Mouse (Mus musculus): ENCODE data around the gene Atxn7l1. TPM values are rescaled to one million over a fixed set of nuclear protein-coding genes. Genes with fewer than 3 reads are reported as not detected.

The Atxn7l1 gene
- polyA plus RNA-seq, 1 experiment from 2014 or later = 11.4 TPM

DNA sequence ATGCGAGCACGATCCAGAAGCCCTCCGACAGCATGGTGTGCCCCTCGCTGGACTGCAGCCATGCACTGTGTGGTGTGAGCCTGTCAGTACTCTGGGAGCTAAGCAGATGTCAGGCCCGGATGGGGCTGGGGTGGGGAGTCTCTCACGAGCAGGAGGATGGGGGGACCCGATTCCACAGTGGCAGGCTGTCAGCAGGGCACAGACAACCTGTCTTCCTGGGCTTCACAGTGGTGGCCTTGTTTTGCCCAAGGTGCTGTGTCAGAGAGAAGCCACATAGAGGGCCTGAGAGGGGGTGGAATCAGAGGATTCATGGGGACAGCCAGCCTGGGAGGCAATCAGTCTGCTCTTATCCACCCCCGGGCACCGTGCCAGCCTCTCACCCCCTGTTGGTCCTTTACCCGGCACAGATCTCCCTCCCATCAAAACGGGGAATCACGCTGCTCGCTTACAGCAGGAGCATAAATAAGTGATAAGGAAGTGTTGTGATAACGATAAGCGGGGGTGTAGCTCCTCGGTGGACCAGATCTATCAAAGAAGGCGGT is 193.9 kb downstream of the Atxn7l1 start:
- Histone ChIP-seq H3K27me3 (replicated peaks) (peaks cover 37% of the 10 kb centered on the region), H3K4me3 (no peak overlapping the region), H3K9me3 (replicated peaks) (no peaks in the 10 kb centered on the region), H3K9ac (no peak overlapping the region), H3K4me2 (peak overlapping the region; percentile 5), H3K27ac (ENCODE audit: poor library complexity, severe bottlenecking) (no peak overlapping the region), H3K4me1 (replicated peaks) (peaks cover 53% of the 10 kb centered on the region), H3K36me3 (no peaks in the 10 kb centered on the region)
- no peak for ATAC-seq (ENCODE audit: insufficient number of reproducible peaks, low FRiP score)
- WGBS = 29% methylated on average over 17 of the region's 17 CpGs

DNA sequence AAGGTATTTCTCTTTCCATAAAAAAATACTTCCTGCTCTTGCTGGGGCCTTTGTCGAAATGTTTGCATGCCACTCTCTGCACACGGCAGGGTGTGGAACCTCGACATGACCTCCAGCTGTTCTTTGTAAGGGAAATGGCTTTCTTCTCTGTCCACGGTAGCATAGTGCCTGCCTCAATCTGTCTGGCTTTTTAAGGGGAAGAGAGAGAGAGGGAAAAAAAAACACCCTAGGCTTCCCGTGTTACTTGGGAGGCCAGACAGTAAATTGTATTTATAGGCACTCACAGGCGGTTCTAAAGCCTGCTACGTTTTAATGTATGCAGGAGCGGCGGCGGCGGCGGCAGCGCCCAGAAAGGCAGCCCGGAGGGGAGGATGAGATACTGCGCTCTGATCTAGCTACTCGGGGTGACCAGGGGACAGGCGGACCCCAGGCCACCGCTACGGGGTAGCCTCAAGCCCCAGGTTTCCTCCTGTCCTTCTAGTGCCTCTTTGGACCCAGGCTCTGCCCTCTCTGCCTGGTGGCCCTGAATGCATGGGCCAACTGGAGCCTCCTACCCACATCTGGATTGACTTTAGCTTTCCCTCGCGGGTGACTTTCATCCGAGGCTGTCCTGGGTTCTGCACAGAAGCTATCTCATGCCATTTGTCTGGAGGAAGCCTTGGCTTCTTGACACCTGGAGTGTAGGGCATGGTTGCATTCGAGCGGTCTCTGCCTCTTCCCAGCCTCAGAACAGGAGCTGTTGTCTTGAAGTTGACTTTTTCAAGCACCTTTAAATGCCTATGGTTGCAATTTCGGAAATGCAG is 197.7 kb downstream of the Atxn7l1 start:
- Histone ChIP-seq H3K9ac (peak overlapping the region; percentile 41; the same call in 1 of the 2 replicates), H3K36me3 (peaks cover 12% of the 10 kb centered on the region), H3K4me2 (peak overlapping the region; percentile 71), H3K9me3 (replicated peaks) (peaks cover 7% of the 10 kb centered on the region), H3K27me3 (replicated peaks) (peaks cover 30% of the 10 kb centered on the region), H3K27ac (ENCODE audit: poor library complexity, severe bottlenecking) (peak overlapping the region; percentile 49; the same call in 1 of the 2 replicates), H3K4me3 (peak overlapping the region; percentile 20), H3K4me1 (replicated peaks) (peaks cover 55% of the 10 kb centered on the region)
- no peak for ATAC-seq (ENCODE audit: insufficient number of reproducible peaks, low FRiP score)
- 6% methylated on average over 25 of the region's 25 CpGs for WGBS

DNA sequence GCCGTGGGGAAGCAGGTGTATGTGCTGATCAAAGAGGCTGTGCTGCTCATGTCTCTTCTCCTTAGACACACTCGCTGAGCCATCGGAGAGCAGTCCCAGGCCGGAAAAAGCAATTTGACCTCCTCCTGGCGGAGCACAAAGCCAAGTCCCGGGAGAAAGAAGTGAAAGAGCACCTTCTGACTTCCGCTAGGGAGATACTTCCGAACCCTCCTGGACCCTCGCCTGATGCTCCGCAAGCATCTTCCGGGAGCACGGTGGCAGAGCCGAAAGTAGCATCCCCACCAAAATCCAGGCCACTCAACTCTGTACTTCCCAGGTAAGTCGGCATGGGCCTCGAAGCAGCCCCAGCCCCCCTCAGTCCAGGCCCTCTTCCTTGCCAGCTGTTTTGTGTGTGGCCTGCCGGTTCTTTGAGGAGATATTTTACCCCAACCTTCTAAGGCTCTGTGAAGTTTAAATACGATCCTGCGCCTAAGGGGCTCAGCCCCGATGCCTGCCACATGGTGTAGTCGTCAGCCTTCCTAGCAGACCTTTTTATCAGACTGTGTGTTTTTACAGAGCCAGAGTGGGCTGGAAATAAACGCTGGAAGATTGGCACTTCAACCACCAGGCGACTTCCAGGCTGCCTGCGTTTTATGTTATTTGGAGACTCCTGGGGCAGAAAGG is 198.4 kb downstream of the Atxn7l1 start:
- Histone ChIP-seq H3K4me2 (peak overlapping the region; percentile 71), H3K27ac (ENCODE audit: poor library complexity, severe bottlenecking) (peak overlapping the region; percentile 36; the same call in 1 of the 2 replicates), H3K36me3 (peaks cover 14% of the 10 kb centered on the region), H3K9ac (peak overlapping the region; percentile 11), H3K4me3 (peak overlapping the region; percentile 20), H3K9me3 (replicated peaks) (peaks cover 9% of the 10 kb centered on the region), H3K4me1 (replicated peaks) (peaks cover 47% of the 10 kb centered on the region), H3K27me3 (replicated peaks) (peaks cover 23% of the 10 kb centered on the region)
- WGBS = 19% methylated on average over 23 of the region's 23 CpGs
- ATAC-seq (ENCODE audit: insufficient number of reproducible peaks, low FRiP score) = peak; percentile 49; the same call in 1 of the 2 replicates

DNA sequence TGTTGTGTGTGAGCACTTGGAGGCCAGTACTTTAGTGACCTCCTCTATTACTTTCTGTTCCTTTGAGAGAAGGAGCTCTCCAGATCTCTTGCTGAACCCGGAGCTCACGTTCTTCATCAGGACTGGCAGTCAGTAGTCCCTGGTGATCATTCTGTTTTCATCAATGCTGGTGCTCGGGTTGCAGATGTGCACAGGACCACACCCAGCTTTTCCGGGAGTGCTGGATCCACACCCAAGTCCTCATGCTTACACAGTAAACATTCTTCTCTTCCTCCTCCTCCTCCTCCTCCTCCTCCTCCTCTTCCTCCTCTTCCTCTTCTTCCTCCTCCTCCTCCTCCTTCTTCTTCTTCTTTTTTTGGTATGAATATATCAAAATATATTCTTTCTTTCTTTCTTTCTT is 205.2 kb downstream of the Atxn7l1 start:
- H3K9me3 ChIP-seq (replicated peaks) = peaks cover 9% of the 10 kb centered on the region
- no peak overlapping the region for H3K9ac ChIP-seq
- H3K4me2 ChIP-seq = no peak overlapping the region
- no peak for ATAC-seq (ENCODE audit: insufficient number of reproducible peaks, low FRiP score)
- 58% methylated on average over 4 of the region's 4 CpGs for WGBS
- no peaks in the 10 kb centered on the region for H3K4me1 ChIP-seq (replicated peaks)
- no peak overlapping the region for H3K27ac ChIP-seq (ENCODE audit: poor library complexity, severe bottlenecking)
- no peak overlapping the region for H3K4me3 ChIP-seq
- no peaks in the 10 kb centered on the region for H3K27me3 ChIP-seq (replicated peaks)
- H3K36me3 ChIP-seq = peaks cover 21% of the 10 kb centered on the region

DNA sequence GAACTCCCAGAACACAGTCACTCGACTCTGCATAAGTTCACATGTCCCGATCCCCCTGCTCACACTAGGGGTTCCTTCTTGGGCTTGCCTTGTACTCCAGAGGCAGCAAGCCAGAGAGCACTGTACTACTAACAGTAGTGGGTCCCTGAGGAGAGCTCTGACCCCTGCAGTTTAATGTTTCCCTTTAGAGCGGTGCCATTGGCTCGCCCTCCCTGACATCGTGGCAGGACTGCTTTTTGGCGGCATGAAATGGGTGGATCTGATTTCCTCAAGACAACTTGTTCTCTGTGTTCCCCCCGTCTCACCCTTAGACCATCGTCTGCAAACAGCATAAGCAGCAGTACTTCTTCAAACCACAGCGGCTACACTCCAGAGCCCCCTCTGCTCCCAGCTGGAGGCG is 210.9 kb downstream of the Atxn7l1 start:
- Histone ChIP-seq H3K4me1 (replicated peaks) (peaks cover 12% of the 10 kb centered on the region), H3K4me2 (no peak overlapping the region), H3K9ac (no peak overlapping the region), H3K27me3 (replicated peaks) (no peaks in the 10 kb centered on the region), H3K9me3 (replicated peaks) (no peaks in the 10 kb centered on the region), H3K27ac (ENCODE audit: poor library complexity, severe bottlenecking) (no peak overlapping the region), H3K36me3 (peaks cover 9% of the 10 kb centered on the region), H3K4me3 (no peak overlapping the region)
- WGBS = 90% methylated on average over 10 of the region's 10 CpGs
- no peak for ATAC-seq (ENCODE audit: insufficient number of reproducible peaks, low FRiP score)

DNA sequence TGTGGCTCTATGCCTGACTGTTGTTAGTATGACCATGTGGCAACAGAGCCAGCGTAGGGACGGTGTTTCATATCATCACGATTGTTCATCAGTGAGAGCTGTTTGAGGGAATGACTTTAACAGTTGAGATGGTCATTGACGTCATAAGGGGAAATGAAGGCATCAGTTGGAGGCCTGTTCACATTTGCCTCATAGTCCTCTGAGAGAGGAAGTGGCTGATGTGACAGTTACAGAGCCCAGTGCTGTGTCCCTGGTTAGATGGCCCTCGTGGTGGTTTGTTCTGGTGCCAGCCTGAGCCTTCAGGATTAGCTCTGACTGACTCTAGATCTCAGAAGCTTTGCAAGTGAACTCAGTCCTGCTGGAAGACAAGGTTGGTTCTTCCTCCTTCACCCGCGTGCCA is 211.7 kb downstream of the Atxn7l1 start:
- Histone ChIP-seq H3K27ac (ENCODE audit: poor library complexity, severe bottlenecking) (no peak overlapping the region), H3K36me3 (peaks cover 9% of the 10 kb centered on the region), H3K4me3 (no peak overlapping the region), H3K4me2 (no peak overlapping the region), H3K27me3 (replicated peaks) (no peaks in the 10 kb centered on the region), H3K9me3 (replicated peaks) (no peaks in the 10 kb centered on the region), H3K9ac (no peak overlapping the region), H3K4me1 (replicated peaks) (peaks cover 12% of the 10 kb centered on the region)
- 91% methylated on average over 7 of the region's 7 CpGs for WGBS
- ATAC-seq (ENCODE audit: insufficient number of reproducible peaks, low FRiP score) = no peak

DNA sequence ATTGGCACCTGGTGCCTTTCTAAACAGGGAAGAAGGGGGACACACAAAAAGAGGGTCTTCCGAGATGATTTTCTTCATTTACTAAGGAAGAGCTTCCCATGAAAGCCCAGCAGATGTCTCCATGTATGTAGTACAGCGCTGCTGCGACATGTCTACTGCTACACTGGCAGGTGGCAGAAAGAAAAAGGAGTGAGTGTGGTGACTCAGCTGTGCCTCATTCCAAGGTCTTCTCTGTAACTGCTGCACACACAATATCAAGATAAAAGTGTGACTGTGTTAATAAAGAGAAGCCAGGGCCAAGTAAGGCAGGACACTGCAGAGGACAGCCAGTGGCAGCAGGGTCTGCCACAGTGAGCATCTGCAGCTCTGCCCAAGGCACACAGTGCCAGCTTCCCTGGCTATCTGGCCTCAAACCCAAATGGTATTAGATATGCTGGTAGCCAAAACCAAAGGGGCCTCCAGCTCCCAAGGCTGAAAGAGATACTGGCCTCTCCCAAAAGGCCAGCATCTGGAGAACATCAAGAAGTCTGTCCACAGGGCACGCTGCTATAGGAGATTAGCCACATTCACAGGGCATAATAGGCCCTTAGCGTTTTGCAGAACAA is 212.5 kb downstream of the Atxn7l1 start:
- no peak overlapping the region for H3K27ac ChIP-seq (ENCODE audit: poor library complexity, severe bottlenecking)
- H3K9ac ChIP-seq = no peak overlapping the region
- no peak for ATAC-seq (ENCODE audit: insufficient number of reproducible peaks, low FRiP score)
- peaks cover 12% of the 10 kb centered on the region for H3K4me1 ChIP-seq (replicated peaks)
- H3K4me2 ChIP-seq = no peak overlapping the region
- H3K4me3 ChIP-seq = no peak overlapping the region
- H3K27me3 ChIP-seq (replicated peaks) = no peaks in the 10 kb centered on the region
- no peaks in the 10 kb centered on the region for H3K9me3 ChIP-seq (replicated peaks)
- 73% methylated on average over 5 of the region's 5 CpGs for WGBS
- H3K36me3 ChIP-seq = peaks cover 9% of the 10 kb centered on the region

DNA sequence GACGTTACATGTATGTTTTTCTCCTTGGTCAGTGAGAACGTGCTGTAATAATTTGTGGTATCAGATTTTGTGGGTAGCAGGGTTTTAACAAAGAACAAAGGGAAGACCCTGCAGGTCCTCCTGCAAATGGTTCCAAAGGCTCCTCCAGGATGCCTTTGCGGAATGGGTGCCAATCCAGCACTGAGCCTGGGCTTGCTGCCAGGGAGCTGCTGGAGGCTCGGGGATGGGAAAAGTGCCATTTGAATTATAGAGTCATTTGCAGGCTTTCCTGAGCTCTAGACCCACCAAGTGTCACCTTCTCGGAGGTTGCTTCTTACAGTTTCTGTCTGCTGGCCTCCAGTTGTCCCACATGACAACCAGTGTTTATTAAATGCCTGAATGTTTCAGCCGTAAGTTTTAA is 213.2 kb downstream of the Atxn7l1 start:
- Histone ChIP-seq H3K9ac (no peak overlapping the region), H3K27ac (ENCODE audit: poor library complexity, severe bottlenecking) (no peak overlapping the region), H3K4me2 (no peak overlapping the region), H3K36me3 (peaks cover 9% of the 10 kb centered on the region), H3K9me3 (replicated peaks) (no peaks in the 10 kb centered on the region), H3K27me3 (replicated peaks) (no peaks in the 10 kb centered on the region), H3K4me3 (no peak overlapping the region), H3K4me1 (replicated peaks) (peaks cover 12% of the 10 kb centered on the region)
- ATAC-seq (ENCODE audit: insufficient number of reproducible peaks, low FRiP score) = no peak
- WGBS = 64% methylated on average over 6 of the region's 6 CpGs

DNA sequence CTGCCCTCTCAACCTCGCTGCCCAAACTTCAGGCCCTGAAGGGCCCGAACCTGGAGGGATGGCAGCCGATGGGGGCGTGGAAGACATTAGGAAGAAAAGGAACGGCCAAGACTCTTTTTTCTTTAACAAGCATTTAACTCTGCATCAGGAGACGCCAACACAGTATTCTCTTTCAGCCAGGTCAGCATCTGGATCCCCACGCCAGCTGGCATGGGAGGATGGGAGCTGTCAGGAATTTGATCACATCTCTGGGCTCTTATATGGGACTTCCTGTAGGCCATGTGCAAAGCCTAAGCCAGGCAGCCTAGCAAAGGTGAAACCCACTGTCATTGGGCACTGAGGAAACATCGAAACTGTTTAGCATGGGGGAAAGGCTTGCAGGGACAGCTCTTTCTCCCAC is 217.0 kb downstream of the Atxn7l1 start:
- Histone ChIP-seq H3K9ac (no peak overlapping the region), H3K36me3 (0 out of 2 replicates have a peak, but pooled peaks cover 10% of the 10 kb centered on the region), H3K4me2 (no peak overlapping the region), H3K27ac (ENCODE audit: poor library complexity, severe bottlenecking) (no peak overlapping the region), H3K4me1 (replicated peaks) (peaks cover 12% of the 10 kb centered on the region), H3K9me3 (replicated peaks) (no peaks in the 10 kb centered on the region), H3K4me3 (no peak overlapping the region), H3K27me3 (replicated peaks) (no peaks in the 10 kb centered on the region)
- WGBS = 81% methylated on average over 8 of the region's 8 CpGs
- ATAC-seq (ENCODE audit: insufficient number of reproducible peaks, low FRiP score) = no peak

DNA sequence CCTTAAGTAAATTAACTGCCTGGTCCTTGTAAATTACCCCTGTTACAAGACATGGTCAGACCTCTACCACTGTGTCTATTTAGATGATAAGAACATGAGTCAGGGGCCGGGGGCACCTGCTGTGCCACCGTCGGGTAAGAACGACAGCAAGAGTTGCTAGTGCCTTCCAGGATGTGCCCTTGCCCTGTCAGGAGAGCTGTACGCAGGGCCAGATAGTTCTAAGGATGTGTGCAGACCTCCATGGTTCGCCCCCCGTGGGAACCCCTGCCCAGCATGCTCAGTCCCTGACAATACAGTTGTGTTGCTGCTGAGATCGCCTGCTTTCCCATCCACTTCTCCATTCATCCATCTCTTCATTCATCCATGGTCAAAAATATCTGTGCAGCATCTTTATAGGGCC is 217.6 kb downstream of the Atxn7l1 start:
- no peak for ATAC-seq (ENCODE audit: insufficient number of reproducible peaks, low FRiP score)
- WGBS = 88% methylated on average over 8 of the region's 8 CpGs
- Histone ChIP-seq H3K9ac (no peak overlapping the region), H3K36me3 (0 out of 2 replicates have a peak, but pooled peaks cover 8% of the 10 kb centered on the region), H3K9me3 (replicated peaks) (no peaks in the 10 kb centered on the region), H3K4me2 (no peak overlapping the region), H3K4me3 (no peak overlapping the region), H3K27me3 (replicated peaks) (no peaks in the 10 kb centered on the region), H3K27ac (ENCODE audit: poor library complexity, severe bottlenecking) (no peak overlapping the region), H3K4me1 (replicated peaks) (peaks cover 8% of the 10 kb centered on the region)

DNA sequence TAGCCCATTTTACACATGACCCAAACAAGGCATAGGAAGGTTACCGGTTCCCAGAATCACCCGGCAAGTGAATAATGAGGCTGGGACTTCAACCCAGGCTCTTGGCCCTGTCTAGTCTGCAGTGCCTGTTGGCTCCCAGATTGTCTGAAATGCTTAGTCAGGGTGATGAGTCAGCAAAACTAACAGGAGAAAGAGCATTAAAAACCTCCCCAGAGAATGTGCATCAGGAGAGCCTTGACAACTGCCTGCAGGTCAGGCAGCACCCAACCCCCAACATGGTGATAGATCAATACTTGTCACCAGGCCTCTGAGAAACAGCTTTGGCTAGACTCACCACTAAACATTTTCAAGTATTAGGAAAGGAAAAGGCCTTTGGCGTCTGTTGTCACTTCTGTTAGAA is 222.1 kb downstream of the Atxn7l1 start:
- no peak overlapping the region for H3K9ac ChIP-seq
- H3K4me1 ChIP-seq (replicated peaks) = no peaks in the 10 kb centered on the region
- no peak overlapping the region for H3K4me3 ChIP-seq
- 0 out of 2 replicates have a peak, but pooled peaks cover 8% of the 10 kb centered on the region for H3K36me3 ChIP-seq
- no peaks in the 10 kb centered on the region for H3K27me3 ChIP-seq (replicated peaks)
- no peaks in the 10 kb centered on the region for H3K9me3 ChIP-seq (replicated peaks)
- peak; percentile 63; the same call in 1 of the 2 replicates for ATAC-seq (ENCODE audit: insufficient number of reproducible peaks, low FRiP score)
- WGBS = 76% methylated on average over 3 of the region's 3 CpGs
- no peak overlapping the region for H3K4me2 ChIP-seq
- no peak overlapping the region for H3K27ac ChIP-seq (ENCODE audit: poor library complexity, severe bottlenecking)

All from heart, embryonic 12.5 days (tissue).